Mouse (Mus musculus): Measurements from ENCODE around the gene Klc4.

The Klc4 gene

GRCm38 (mm10) chr17:46588173-46588572 lies 57.6 kb downstream of the Klc4 start:
- DNase-seq, result no peak

- DNase-seq, result no peak
These were observed 59.5 kb downstream of the Klc4 start for GRCm38 (mm10) chr17:46586327-46586726.
